Mouse (Mus musculus): ENCODE results near the gene Setd4.
"Not testable (repeated sequence)": the region's sequence is repeated elsewhere in the genome, so short reads cannot be mapped to it uniquely, and the experiment has no call there.

The Setd4 gene

DNA sequence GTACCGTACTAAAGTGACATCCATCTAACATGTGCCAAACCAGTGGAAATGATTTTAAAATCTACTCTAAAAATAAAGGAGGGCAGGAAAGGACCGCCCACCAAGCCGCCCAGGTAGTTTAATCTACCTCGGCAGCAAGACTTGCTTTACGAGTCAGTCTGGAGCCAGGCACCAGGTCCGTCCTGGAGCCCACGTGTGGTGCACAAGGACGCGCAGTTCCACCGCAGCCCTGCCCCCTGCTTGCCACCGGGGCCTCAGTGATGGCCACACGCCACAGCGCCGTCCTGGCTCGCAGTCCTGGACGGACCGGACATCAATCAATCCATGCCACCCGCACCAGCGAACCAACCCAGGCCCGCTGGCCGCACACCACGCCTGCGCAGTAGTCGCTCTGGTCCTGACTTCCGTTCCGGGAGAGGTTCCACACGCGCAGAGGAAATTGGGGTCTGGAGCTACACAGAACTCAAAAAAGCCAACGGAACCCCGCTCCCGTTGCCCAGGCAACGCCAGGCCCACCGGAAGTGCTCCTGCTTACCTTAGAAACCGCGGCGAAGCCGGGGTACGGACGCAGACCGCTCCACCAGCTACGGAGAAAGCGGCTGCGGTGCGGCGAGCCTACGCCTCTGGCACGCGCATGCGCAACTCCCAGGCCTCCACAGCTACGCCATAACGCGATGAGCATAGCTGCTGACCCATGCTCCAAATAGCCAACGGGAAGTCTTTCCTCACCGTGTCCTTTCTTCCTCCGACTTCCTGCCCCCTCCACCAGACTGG, at the start of gene Setd4:
Setd4 (minus strand) TSS at position 625 of the 774 bp plus-strand sequence.
- peak; percentile 92 for DNase-seq (ENCODE audit: low spot score)

DNA sequence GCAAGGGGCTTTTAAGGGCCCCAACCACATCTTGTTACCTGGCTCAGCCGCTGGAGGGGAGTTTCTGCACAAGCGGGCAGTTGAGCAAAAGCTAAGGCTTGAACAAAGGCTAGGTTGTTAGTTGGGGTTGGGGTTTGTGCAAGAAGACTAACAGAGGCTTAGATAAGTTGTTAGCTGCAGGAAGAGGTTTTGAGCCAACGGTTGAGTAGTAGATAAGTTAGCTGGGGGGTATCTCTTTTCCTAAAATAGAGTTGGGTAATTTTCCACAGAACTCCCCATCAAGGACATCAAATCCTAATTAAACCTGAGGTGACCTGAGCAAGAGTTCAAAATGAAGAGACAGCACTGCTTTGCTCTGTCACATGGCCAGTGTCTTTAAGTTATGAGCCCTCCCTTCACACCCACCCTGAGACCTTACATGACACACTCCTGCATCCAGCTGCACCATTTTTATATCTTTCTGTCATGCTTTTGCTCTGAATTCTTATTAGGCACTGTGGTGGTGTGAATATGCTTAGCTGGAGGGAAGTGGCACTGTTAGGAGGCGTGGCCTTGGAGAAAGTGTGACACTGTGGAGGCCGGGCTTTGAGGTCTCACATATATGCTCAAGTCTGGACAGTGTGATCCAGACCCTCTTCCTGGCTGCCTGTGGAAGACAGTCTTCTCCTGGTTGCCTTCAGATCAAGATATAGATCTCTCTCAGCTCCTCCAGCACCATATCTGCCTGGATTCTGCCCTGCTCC, 44.7 kb upstream of the Setd4 start:
- no peak for DNase-seq (ENCODE audit: low spot score)

DNA sequence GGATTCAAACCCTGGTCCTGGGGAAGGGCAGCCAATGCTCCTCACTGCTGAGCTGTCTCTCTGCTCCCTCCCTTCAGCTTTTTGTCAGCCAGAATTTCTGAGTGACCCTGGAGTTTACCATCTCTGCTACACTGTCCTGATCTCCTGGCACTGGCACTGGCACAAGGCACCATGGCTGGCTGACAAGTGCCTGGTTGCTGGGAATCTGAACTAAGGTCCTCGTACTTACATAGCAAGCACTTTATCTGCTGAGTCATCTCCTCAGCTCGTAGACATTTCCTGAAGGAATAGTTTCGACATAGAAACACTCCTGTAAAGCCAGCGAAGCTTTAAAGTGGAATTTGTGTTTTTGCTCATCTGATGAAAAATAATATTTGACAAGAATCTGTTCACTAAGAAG, 40.1 kb upstream of the Setd4 start:
- no peak for DNase-seq (ENCODE audit: low spot score)

DNA sequence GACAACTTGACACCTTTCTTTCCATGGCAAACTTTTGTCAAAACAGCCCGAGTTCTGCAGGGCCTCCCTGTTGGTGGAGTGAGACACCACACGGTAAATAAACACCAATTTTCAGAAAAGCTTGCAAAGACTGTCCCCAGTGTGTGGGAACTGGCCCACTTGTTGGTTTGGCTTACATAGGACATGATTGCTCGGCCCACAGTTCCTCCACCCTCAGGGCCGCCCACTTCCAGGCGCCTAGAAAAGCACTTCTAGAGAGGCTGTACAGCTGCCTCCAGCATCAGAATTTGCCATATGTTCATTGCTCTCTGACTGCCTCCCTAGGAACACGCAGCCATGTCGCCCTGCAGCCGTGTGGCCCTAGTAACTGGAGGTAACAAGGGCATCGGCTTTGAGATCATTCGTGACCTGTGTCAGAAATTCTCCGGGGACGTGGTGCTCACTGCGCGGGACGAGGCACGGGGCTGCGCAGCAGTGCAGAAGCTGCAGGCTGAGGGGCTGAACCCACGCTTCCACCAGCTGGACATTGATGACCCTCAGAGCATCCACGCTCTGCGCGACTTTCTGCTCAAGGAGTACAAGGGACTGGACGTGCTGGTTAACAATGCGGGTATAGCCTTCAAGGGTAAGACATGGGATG, 24.0 kb upstream of the Setd4 start, which contains the start of gene Gm5678:
Gm5678 (plus strand) TSS at position 337 of the 640 bp plus-strand sequence.
- DNase-seq (ENCODE audit: low spot score): no peak

- peak; percentile 58 for DNase-seq (ENCODE audit: low spot score)
These were observed 22.9 kb upstream of the Setd4 start for GRCm38 (mm10) chr16:93626745-93627144.

DNA sequence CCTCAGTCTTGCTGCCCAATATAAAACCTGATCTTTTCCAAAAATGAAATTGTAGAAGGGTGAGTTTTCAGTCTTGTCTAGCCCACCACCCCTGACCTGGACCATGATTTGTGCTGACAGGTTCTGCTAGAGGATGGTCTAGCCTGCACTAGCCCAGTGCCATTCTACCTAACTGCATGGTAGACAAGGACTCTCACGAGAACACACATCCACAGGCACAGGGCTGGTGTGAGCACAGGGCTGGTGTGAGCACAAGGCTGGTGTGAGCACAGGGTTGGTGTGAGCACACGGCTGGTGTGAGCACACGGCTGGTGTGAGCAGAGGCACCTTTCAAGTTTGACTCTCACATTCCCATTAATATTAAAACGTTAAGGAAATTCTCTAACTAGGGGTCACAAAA, 20.8 kb upstream of the Setd4 start:
- no peak for DNase-seq (ENCODE audit: low spot score)

- not testable (repeated sequence) for DNase-seq (ENCODE audit: low spot score)
These were observed 19.9 kb upstream of the Setd4 start for GRCm38 (mm10) chr16:93623759-93624158.

GRCm38 (mm10) chr16:93615118-93615870, 11.4 kb upstream of the Setd4 start:
- DNase-seq (ENCODE audit: low spot score): peak; percentile 87

GRCm38 (mm10) chr16:93610961-93611360, 7.1 kb upstream of the Setd4 start:
- DNase-seq (ENCODE audit: low spot score): no peak

DNA sequence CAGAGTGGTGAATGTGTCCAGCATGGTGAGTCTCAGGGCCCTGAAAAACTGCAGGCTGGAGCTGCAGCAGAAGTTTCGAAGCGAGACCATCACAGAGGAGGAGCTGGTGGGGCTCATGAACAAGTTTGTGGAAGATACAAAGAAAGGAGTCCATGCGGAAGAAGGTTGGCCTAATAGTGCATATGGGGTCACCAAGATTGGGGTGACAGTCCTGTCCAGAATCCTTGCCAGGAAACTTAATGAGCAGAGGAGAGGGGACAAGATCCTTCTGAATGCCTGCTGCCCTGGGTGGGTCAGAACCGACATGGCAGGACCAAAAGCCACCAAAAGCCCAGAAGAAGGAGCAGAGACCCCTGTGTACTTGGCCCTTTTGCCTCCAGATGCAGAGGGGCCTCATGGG, 5.9 kb upstream of the Setd4 start:
- DNase-seq (ENCODE audit: low spot score): no peak

DNA sequence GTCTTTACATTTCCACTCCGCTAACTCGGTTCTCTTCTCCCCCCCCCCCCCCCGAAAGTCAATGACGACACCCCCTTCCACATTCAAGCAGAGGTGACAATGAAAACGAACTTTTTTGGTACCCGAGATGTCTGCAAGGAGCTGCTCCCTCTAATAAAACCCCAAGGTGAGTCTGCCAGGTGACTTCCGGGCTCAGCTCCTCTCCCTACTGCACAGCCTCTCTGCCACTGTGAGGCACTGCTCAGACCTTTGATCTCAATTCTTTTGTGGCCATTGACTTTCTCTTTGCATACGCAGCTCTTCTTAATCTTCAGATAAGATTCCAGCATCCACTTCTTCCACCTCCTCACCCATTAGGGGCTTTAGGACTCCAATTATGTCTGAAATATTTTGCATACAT, 4.9 kb upstream of the Setd4 start:
- no peak for DNase-seq (ENCODE audit: low spot score)

GRCm38 (mm10) chr16:93607669-93608101, 3.8 kb upstream of the Setd4 start:
- DNase-seq (ENCODE audit: low spot score): peak; percentile 93

- DNase-seq (ENCODE audit: low spot score): peak; percentile 31
These were observed 2.3 kb upstream of the Setd4 start for GRCm38 (mm10) chr16:93606146-93606545.

- peak; percentile 35 for DNase-seq (ENCODE audit: low spot score)
These were observed 1.7 kb upstream of the Setd4 start, which contains the start of gene Cbr1 for GRCm38 (mm10) chr16:93605553-93605952. TSS of gene Cbr1 (plus strand) at chr16:93605853.

- DNase-seq (ENCODE audit: low spot score): peak; percentile 36
These were observed 662 bp upstream of the Setd4 start for GRCm38 (mm10) chr16:93604481-93604969.

DNA sequence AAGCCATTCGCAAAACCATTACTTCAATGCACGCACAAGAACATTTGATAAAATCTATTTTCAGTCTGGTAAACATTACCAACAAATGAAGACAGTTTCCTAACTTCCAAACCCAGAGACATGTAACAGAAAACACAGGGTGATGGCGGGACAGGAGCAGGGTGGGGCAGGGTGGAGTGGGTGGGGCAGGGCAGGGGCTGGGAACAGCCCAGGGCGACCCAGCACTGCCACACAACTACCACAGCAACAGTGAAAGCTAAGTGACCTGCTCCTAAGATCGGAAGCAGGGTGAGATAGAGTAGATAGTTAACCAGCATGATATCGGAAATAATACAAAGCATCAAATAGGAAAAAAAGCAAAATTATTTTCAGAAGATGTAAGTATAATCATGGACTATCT, 4.4 kb downstream of the Setd4 start:
- no peak for DNase-seq (ENCODE audit: low spot score)

DNA sequence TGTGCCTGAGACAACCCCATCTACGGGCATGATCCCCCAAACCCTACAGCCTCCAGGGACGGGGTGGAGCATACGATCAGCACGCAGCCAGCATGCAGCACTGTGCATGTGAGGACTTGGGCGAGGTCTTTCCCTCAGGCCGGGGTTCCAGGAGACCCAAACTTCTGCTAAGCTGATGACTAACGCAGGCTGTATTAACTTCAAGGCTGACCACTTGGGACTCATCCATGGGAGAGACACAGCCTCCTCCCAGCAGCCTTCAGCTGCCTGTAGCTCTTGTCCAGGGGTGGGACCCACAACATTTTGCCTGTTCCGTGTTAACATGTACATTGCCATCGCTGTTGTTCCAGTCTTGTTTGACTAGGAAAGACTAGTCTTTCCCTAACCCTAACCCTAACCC, 6.3 kb downstream of the Setd4 start:
- DNase-seq (ENCODE audit: low spot score): peak; percentile 36

- DNase-seq (ENCODE audit: low spot score): no peak
These were observed 7.1 kb downstream of the Setd4 start for GRCm38 (mm10) chr16:93596807-93597206.

DNA sequence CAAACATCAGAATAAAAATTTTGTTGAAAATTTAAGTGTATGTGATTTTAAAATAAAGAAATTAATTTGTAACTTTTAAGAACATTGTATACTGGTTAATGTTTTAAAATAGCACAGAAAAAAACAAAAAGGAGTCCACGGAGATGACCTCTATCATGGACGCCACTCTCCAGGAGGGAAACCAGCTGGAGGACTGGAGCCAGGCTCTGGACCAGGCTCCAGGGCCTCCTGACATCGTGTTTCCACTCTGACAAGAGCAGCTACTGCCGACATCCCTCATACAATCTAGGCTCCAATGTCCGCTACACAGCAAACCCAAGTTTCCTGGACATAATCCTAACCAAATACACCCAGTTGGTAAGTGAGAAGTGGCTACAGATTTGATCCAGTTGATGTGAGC, 8.1 kb downstream of the Setd4 start:
- DNase-seq (ENCODE audit: low spot score): peak; percentile 16

- peak; percentile 31 for DNase-seq (ENCODE audit: low spot score)
These were observed 9.4 kb downstream of the Setd4 start for GRCm38 (mm10) chr16:93594448-93594847.

GRCm38 (mm10) chr16:93593406-93593805, 10.5 kb downstream of the Setd4 start:
- DNase-seq (ENCODE audit: low spot score): no peak

DNA sequence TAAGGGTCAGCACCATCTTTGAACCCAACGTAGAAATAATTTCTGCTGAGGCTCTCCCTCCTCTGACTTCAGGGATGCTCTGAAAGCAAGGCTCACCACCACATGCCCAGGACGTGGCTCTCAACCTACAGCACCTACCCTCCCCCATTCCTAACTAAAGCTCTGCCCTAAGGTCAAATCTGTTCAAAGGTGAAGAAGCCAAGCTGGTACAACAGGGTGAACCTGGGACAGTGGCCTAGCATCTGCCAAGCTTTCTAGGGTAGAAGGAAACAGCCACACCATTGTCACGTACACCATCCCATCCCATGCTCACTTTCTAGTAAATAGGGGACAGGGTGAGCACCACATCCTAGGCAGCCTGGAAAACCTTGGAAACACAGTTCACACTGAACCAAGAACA, 11.2 kb downstream of the Setd4 start:
- no peak for DNase-seq (ENCODE audit: low spot score)
